Mouse (Mus musculus) brain, embryonic 18.5 days (tissue): ENCODE measurements around the gene Nr2c2.
A peak's percentile ranks its signal among the peaks of the same experiment; 100 is the strongest.

ENCODE experiments used
- DNase-seq: peaks from one replicate; pipeline ENCODE4 v3.0.0-alpha.2; 2012; ENCODE audit warnings: low read depth, low spot score

The Nr2c2 gene

DNA sequence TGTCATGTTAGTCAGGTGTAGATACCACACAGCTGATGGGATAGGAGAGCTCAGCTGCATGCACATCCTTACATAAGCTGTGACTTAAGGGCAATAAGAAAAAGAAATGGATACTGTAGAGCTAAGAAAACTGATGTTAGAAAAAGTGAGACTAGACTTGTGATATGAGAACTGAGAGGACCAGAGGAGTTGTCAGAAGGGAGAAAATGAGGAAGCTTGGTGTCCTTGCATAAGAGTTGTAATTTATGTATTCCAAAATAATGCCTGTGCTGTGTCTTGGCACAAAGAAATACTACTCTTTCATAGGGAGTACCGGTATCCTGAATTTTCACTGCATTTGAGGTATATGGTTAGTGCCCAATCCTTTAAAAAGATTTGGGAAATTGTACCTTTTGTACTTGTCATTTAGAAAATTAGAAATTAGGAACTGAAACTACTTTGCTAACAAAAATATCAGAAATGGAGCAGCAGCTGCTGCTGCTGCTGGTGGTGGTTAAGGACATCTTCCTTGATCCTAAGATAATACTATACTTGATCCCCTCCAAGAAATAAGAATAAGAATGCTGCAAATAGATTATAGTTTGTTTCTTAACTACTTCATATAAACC, 35.8 kb downstream of the Nr2c2 start:
- no peak for DNase-seq

DNA sequence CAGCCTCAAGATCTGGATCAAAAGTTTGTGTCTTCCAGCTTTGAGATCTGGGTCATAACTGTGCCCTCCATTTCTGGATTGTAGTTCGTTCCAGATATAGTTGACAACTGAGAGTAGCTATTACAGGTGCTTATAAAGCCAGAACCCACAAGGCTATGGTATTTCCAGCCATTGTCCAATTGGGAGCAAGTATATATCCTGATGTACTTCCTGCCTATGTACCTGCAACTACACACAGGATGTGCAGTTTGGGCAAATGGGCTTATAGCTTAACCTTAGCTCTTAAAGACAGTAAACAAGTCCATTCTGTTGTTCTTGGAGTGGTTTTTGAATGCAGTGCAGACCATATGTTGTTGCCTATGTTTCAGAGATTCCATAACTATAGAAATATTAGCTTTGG, 40.3 kb downstream of the Nr2c2 start:
- DNase-seq, result no peak

DNA sequence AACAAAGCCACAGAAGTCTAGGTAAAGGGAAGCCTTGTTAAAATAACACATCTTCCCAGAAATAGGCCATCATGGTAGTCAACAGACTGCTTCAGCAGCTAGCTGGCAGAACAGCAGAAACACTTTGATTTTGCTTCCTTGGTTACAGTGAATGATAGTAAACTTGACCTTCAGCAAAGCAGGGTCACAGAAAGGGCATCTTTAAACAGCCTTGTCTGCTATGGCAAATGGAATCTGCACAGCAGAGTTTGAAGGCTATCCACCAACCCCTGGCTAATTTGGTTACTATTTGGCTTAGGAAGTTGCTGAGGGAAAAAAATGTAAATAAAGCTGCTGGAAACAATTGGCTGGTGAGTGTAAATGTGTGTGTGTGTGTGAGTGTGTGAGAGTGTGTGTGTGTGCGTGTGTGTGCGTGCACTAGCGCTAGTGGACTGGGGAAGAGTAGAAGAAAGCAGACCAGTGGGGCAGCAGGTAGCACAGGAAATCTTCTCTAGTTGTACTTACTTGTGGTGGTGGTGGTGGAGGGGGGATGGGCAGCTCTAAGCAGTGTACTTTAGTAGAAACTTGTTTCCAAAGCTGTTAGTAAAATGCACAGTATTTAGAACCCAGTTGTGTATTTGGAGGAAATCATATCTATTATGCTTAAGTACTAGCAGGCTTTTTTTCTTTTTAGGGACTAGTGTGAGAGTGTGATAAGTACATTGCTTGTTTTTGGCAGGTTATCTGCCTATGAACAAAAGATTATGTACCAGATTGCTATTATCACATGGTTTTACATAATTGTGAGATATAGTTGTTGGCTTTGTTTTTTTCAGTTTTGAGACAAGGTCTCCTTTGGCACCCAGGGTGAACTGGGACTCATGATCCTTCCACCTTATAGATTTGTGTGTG, 41.1 kb downstream of the Nr2c2 start:
- no peak for DNase-seq

DNA sequence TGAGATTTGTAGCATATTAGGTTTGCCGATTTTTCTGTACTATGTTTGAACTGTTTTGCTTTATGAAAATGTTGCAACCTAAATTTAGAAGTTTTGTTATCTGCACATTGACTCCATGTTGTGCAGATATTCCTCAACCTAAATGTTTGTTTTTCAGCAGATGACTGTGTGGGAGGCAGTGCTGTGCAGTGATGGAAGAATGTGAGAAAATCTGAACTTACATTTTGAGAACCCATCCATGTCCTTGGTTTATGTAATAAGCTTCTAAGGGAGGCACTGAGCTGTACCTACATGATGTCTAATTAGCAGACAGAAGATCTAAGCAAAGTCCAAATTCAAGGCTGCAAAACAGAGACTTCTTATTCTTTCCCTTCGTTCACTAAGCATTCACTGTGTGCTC, 42.4 kb downstream of the Nr2c2 start:
- no peak for DNase-seq

DNA sequence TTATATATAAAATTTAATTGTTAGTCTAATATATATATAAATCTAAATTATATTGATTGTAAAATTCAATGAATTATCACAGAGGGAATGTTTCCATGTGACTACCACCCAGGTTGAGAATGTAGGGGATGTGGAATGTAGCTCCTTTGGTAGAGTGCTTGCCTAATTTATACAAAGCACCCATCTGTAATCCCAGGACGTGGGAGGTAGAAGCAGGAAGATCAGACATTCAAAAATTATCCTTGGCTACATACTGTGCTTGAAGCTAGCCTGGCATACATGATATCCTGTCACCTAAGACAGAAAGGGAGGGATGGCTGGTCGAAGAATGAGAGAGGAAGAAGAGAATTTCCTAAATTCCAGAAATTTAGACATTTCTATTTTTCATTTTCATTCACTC, 45.2 kb downstream of the Nr2c2 start:
- DNase-seq, result no peak

DNA sequence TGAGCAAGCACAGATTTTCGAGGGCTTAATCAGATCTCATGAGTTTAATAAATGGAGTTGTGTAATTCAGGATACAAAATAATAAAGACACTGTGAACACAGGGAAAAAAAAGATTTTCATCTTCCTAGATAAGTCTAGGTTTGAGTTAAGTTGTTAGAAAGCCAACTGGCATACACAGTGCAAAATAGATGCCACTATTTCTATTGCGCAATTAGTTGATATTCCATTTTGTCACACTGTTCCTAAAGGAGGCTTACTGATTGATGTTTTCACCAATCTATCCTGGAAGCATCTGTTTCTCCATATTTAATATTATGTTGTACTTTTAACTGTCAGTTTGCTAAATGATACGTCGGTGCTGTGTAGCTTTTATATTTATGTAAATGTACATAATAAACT, 54.7 kb downstream of the Nr2c2 start:
- no peak for DNase-seq

DNA sequence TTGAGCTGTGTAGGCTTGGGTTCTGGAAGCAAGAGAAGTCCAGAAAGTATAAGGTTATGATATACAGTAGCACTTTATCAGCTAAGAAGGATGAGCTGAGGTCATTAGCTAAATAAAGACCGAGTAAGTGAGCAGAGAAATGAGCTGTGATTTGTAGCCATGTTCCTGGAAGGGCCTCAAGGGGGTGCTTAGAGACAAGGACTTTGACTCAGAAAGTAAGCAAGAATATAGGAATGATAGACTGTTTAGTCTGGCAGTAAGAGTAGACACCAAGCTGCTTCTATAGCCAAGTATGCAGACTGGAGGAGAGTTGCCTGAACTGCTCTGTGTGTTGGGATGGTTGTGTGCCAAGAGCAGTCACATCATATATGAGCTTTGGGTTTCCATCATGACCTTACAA, 62.6 kb downstream of the Nr2c2 start:
- no peak for DNase-seq

DNA sequence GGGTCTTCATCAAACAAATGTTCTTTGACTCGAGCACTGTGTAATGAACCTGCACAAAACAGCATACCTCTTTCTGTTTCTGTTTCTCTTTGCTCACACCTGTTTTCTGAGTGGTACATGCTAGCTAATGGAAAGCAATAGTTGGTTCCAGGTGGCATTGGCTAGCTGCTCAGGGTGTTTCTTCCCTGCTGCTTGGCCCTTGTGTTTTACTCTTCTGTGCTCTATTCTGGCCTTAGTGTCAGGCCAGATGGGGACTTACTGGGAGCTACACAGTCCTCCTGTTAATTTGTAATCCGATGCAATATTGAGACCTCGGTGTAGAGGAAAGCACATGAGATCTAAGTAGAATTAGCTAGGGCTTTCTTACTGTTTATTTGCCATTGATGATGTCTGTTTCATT, 67.6 kb downstream of the Nr2c2 start:
- no peak for DNase-seq

DNA sequence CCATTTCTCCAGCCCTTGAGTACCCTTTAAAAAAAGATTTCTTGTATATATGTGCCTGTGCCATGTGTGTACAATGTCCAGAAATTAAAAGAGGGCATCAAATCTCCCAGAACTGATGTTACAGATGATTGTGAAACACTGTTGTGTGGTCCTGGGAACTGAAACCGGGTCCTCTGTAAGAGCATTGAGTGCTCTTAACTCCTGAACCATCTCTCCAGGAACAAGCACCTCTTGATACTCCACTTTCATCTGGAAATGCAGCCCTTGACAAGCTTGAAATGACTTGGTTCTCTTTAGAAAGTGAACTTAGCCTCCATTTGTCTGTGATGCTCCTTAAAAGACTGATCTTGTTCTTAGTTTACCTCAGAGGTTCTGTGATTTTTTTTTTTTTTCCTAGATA, 71.5 kb downstream of the Nr2c2 start:
- no peak for DNase-seq

DNA sequence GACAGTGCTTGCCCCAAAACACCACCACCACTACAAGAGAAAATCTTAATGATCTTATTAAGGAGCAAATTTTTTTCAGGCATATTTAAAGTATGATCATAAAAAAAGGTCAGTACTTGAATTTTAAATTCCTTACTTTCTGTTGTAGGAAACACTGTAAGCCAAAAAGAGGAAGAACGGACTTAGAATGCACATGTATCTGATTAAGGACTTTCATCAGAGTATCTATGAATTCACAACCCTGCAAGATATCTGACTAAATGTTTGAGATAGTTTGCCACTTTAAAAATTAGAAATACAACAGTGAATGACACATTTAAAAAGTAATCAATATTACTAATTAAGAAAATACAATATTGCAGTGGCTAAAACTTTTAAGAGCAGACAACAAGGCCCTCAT, 85.3 kb downstream of the Nr2c2 start:
- DNase-seq, result no peak

DNA sequence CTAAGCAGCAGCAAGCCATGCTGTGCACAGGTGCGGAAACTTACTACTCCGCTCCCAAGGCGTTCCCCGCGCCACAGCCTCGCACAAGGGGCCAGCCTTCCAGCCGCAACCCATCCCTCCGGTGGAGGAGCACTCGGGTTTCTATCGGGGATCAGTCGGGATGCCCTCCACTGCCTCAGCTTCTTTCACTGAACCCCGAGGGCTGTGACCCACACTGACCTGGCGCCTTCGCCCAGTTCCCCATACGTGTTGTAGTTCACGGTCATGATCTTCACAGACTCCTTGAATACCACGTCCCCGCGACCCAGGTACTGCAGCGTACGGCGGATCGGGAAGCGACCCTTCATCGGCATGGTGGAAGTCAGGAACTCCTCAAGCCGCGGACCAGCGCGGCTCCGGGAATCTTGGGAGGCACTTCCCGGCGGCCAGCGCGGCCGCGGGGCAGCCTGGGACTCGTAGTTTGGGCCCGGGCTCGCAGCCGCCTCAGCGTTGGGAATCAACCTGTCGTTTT, 92.5 kb downstream of the Nr2c2 start, which contains the start of gene Mrps25:
Gene Mrps25 (minus strand): TSS at position 413 of the 511 bp plus-strand sequence.
- peak; percentile 61 for DNase-seq

DNA sequence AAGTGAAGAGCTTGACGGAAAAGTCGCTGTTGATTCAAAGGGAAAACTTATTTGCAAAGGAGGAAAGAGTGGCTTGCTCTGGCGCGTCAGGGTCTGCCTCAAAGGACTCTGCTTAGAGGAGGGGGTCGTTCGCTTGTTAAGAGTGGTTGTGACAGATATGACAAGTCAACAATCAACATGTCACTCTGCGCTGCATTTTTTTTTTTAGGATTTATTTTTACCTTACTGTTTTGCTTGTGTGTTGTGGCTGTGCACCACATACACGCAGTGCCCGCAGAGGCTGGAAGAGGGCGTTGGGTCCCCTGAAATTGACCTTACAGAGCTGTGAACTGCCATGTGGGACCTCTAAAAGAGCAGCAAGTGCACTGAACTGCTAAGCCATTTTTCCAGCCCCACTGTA, 93.0 kb downstream of the Nr2c2 start:
- DNase-seq, result no peak

DNA sequence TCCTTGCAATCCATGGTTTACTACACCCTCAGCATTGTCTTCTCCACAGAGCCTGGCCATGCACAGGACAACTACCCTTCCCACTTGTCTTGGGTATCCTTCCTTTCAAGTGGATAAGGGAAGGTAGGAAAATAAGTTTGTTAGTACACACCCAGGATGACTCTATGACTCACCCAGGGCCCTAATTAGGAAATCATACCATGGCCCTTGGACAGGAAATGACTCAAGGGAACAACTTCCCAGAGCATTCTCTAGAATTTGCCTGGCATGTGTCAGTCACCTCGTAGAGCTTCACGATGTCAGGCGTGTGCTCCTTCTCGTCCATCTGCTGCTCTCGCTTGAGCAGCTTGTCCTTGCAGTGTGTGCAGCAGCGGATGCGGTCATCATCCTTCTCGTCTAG, 108.2 kb downstream of the Nr2c2 start:
- DNase-seq, result no peak

DNA sequence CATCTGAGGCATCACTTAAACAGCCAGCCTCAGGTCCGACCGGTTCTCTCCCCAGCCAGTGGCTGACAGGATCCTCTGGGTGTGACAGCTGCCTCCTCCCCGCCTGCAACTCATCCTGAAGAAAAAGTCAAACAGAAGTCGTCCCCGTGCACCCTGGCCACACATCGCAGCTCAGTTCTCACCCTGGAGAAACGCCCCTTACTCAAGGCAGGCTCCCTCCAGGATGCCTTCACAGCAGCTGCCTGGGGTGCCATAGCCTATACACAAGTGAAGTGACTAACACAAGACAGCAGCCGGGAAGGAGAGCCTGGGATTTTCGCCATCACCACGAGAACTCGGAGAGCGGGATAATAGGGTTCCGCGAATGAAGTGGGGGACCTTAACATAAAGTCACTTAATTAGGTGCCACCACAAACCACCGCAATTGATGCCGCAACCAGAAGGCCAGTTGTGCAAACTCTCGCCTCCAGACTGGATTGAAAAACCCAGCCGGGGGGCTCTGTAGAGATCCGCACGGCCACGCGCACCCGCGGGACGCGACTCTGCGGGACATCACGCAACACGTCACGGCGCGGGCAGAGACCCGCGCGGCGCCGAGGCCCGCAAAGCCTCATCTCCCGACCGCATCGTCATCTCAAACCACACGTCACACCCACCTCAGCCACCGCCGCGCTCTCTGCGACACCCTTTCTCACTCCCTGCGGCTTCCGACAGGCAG, 123.0 kb downstream of the Nr2c2 start:
- no peak for DNase-seq

DNA sequence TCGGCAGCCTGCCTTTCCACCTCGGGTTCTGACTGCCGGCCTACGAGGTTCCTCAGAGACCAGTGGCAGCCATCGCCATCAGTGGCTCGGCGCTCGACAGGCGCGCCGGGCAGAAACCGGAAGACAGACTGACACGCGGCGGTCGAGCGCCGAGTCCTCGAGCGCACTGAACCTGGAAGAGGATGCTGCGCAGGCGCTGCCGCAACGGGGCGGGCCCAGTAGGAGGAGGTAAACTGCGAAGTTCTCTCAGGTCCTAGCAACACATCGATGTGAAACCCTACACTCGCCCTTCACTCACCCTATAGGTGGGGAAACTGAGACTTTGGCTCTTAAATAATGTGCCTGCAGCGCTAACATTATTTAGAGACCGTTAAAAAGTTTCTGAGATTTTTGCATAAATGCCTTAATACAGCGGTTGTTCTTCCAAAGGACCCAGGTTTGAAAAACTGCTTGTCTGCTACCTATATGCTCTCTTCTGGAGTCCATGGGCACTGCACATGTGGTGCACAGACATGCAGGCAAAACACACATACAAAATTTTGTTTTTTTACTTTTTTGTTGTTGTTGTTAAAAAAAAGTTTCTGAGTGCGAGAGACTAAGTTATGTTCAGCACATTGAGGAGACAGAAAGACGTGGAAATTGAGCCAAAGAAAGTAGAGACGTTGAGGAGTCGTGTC, 123.7 kb downstream of the Nr2c2 start, which contains the start of gene Rbsn:
Gene Rbsn (minus strand): TSS at position 153 of the 677 bp plus-strand sequence.
- peak; percentile 86 for DNase-seq

DNA sequence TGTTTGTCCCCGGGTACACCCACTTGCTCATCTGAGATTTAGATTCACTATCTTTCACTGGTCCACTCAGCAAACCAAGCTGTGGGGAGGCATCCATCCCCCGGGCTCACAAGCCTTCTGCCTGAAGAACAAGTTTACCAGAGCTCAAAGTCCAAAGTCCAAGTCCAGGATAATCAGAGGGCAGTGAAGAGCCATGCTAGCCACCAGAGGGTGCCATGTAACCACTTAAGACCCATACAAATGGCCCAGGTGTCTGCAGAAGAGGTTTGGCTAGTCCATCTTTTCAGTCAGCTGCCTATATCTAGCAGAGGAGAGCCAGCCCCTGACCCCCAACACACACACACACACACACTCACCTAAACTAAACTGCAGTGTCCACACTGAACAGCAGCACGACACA, 128.3 kb downstream of the Nr2c2 start:
- DNase-seq, result no peak

DNA sequence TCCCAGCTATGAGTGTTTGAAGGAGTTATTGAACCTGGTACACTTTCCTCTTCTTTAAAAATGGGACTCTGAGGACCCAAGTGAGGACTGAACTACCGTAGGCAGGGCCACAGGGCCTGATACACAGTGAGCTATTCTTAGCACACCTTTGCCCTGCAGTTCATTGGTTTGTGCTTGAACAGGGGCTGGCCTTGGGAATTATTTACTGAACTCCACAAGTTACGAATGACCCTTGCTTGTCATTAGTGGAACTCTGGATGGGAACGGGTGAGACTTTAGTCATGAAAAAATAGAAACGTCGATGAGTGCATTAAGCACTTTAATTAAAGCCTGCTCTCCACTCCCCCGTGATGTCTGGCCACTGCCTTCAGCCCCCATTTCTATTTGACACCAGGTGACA, 130.4 kb downstream of the Nr2c2 start:
- no peak for DNase-seq

DNA sequence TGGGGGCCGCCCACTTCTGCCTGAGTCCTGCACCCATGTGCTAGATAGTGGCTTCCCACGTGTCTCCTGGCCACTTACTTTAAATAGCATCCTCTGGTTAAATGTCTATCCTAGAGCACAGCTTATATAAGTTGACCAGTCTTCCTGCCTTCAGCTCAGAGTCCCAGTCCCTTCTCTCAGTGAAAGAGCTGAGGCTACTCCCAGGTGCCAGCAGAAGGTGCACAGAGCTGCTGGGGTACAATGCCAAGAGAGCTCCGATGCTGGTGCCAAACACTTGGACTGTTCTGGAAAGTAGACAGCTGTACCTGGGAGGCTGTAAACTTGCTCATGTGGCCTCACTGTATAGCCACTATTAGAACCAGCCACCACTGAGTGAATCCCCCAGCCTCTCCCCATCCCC, 130.8 kb downstream of the Nr2c2 start:
- DNase-seq, result no peak
